Mouse (Mus musculus) neural tube, embryonic 12.5 days (tissue): ENCODE data around the gene Dip2c. TPM values are rescaled to one million over a fixed set of nuclear protein-coding genes. Genes with fewer than 3 reads are reported as not detected.

ENCODE experiments used
- ATAC-seq: fragments of 200-750 bp; cut with Nextera tagmentation; 2 replicates; pipeline ENCODE4 v1.8.0; 2017; ENCODE audit warnings: low read depth, mild to moderate bottlenecking, moderate TSS enrichment, moderate library complexity; ENCODE audit not compliant: low FRiP score
- H3K27ac ChIP-seq: fragments of 300-500 bp; sonication (generic); 2 replicates; pipeline ENCODE4 v1.5.1; 2016
- H3K27me3 ChIP-seq: fragments of 300-500 bp; sonication (generic); replicated peaks from 2 replicates; pipeline ENCODE4 v1.6.1; 2016; ENCODE audit warnings: mild to moderate bottlenecking
- H3K36me3 ChIP-seq: fragments of 300-500 bp; sonication (generic); 2 replicates; pipeline ENCODE4 v1.6.1; 2016; ENCODE audit warnings: mild to moderate bottlenecking
- H3K4me1 ChIP-seq: fragments of 300-500 bp; sonication (generic); 2 replicates; pipeline ENCODE4 v1.6.1; 2016
- H3K4me2 ChIP-seq: fragments of 300-500 bp; sonication (generic); replicated peaks from 2 replicates; pipeline ENCODE4 v1.6.1; 2016; ENCODE audit warnings: mild to moderate bottlenecking
- H3K4me3 ChIP-seq: fragments of 300-500 bp; sonication (generic); 2 replicates; pipeline ENCODE4 v1.5.1; 2016
- H3K9ac ChIP-seq: fragments of 300-500 bp; sonication (generic); 2 replicates; pipeline ENCODE4 v1.6.1; 2016; ENCODE audit warnings: mild to moderate bottlenecking
- H3K9me3 ChIP-seq: fragments of 300-500 bp; sonication (generic); 2 replicates; pipeline ENCODE4 v1.6.1; 2016; ENCODE audit warnings: mild to moderate bottlenecking
- WGBS: fragments of 180-500 bp; shearing (Covaris S2); methylation state at CpG from one replicate; pipeline ENCODE4 v1.1.7; 2016; 5-methylcytosine and 5-hydroxymethylcytosine counted together
- polyA plus RNA-seq: library from polyadenylated mRNA; unstranded; fragments of >200 nt; fragmentation: Nextera tagmentation; extraction: Ambion mirVana; gene quantifications from 2 replicates; pipeline ENCODE4 v1.2.1, GENCODE M21; 2016

Dip2c gene
- polyA plus RNA-seq, 1 experiment from 2014 or later, result 12.0 TPM

DNA sequence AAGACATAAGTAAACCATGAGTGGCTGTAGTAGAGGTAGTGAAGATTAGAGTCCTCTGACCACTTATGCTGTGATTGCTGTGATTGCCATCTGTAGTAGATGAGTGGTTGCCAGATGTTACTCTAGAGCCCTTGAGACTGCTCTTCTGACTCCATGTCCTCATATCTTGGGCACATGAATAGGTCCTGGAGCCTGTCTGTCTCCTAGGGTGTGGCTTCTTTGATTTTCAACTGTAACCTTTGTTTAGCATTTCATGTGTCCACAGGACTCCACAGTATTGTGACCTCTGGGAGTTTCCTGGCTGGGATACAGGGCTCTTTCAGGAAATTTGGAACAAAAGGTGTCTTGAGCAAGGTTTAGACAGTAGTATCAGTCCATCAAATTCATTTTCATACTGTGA is 155.1 kb downstream of the Dip2c start:
- Histone ChIP-seq H3K9ac (no peak overlapping the region), H3K4me1 (no peaks in the 10 kb centered on the region), H3K27me3 (no peaks in the 10 kb centered on the region), H3K4me3 (no peak overlapping the region), H3K9me3 (no peaks in the 10 kb centered on the region), H3K36me3 (no peaks in the 10 kb centered on the region), H3K4me2 (no peak overlapping the region), H3K27ac (no peak overlapping the region)
- no peak for ATAC-seq

GRCm38 (mm10) chr13:9443066-9443465 is 166.7 kb downstream of the Dip2c start:
- H3K36me3 ChIP-seq, result no peaks in the 10 kb centered on the region
- H3K4me3 ChIP-seq, result no peak overlapping the region
- no peaks in the 10 kb centered on the region for H3K4me1 ChIP-seq
- H3K27ac ChIP-seq, result no peak overlapping the region
- 92% methylated on average over 4 of the region's 4 CpGs for WGBS
- ATAC-seq, result no peak
- H3K9ac ChIP-seq, result no peak overlapping the region
- no peaks in the 10 kb centered on the region for H3K9me3 ChIP-seq
- no peaks in the 10 kb centered on the region for H3K27me3 ChIP-seq
- no peak overlapping the region for H3K4me2 ChIP-seq

DNA sequence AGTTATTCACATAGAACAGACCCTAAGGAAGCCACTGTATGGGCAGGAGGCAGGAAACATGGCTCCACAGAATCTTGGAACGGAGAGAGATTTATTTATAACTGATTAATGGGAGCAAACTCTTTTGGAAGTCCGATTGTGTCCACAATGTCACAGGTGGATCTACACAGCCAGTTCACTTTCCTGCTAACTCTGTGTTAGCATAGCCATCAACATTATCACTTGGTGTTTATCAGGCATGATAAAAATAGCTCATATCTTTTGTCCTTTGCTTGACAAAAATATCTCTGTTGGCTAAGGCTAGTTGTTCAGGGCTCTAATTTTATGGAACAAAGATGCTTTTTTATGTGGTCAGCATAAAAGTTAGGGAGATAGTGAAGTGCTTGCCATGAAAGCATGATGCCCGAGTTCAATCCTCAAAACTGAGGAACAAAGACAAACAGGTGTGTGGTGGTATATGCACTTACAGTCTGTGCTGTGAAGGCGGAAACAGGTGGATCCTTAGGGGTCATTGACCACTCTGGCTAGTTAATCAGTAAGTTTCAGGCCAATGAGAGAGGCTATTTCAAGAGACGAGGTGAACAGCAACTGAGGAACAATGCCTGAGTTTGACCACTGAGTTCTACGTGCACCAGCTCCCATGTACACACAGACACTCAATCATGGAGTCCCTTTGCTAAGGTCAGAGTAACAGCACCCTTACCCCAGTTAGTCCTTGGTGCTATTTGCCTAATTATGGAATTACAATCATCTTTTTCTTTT is 169.4 kb downstream of the Dip2c start:
- Histone ChIP-seq H3K27ac (no peak overlapping the region), H3K9ac (no peak overlapping the region), H3K9me3 (no peaks in the 10 kb centered on the region), H3K36me3 (no peaks in the 10 kb centered on the region), H3K4me2 (no peak overlapping the region), H3K27me3 (no peaks in the 10 kb centered on the region), H3K4me1 (no peaks in the 10 kb centered on the region), H3K4me3 (no peak overlapping the region)
- no peak for ATAC-seq
- WGBS, result 84% methylated on average over 6 of the region's 6 CpGs

DNA sequence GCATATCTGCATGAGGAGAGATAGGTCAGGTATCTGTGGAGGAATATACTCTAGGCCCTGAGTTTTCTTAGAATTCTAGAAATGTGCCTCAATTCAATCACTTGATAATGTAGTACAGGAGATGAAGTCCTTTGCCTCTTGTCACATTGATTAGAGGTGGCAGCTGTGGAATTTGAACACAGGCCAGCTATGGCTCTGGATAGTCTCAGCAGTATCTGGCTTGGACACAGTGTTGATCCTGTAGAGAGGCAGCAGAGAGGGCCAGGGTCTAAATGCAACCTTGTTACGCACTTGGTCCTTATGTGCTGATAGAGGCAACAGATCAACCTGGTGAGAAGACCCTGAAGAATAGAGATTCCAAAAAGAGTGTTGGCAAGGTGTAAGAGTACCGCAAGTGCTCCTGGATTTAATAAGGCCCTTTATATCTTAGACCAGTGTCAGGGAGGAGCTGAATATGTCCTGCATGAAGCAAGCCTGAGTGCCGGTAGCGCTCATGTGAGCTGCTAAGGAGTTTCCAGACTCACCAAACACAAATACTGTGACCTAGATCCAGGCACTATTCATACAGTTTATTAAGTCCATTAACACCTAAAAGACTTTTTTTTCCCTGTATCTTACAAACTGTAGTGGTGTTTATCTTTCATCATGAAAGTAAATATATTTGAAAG is 170.3 kb downstream of the Dip2c start:
- no peaks in the 10 kb centered on the region for H3K36me3 ChIP-seq
- 93% methylated on average over 4 of the region's 4 CpGs for WGBS
- no peaks in the 10 kb centered on the region for H3K27me3 ChIP-seq

DNA sequence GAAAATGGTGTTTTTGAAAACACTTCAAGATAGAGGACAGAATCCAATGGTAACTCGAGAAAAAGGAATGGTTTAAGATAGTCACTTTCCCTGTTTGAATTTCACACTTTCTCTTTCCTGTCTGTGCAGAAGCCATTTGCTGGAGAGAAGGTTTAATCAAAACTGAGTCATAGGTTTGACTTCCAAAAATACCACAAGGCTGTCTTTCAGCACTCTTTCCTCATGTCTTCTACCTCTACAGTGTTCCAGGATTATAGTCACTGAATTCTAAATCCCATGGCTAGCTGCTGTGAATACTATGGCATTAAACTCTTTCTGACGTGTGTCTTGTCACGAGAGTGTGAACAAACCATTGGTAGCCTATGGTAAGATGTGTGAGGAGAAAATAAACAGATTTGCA is 173.9 kb downstream of the Dip2c start:
- no peak overlapping the region for H3K9ac ChIP-seq
- H3K27me3 ChIP-seq, result no peaks in the 10 kb centered on the region
- no peaks in the 10 kb centered on the region for H3K9me3 ChIP-seq
- WGBS, result 89% methylated on average over 3 of the region's 3 CpGs
- H3K4me2 ChIP-seq, result no peak overlapping the region
- H3K27ac ChIP-seq, result no peak overlapping the region
- H3K4me1 ChIP-seq, result no peaks in the 10 kb centered on the region
- H3K4me3 ChIP-seq, result no peak overlapping the region
- ATAC-seq, result no peak
- no peaks in the 10 kb centered on the region for H3K36me3 ChIP-seq

More for the DNA sequence above, 170.3 kb downstream of the Dip2c start:
- Histone ChIP-seq H3K9ac (no peak overlapping the region), H3K9me3 (no peaks in the 10 kb centered on the region), H3K4me3 (no peak overlapping the region), H3K4me2 (no peak overlapping the region), H3K4me1 (no peaks in the 10 kb centered on the region), H3K27ac (no peak overlapping the region)
- no peak for ATAC-seq

GRCm38 (mm10) chr13:9451952-9452351 is 175.6 kb downstream of the Dip2c start:
- H3K27ac ChIP-seq, result no peak overlapping the region
- no peaks in the 10 kb centered on the region for H3K4me1 ChIP-seq
- 85% methylated on average over 3 of the region's 3 CpGs for WGBS
- H3K4me3 ChIP-seq, result no peak overlapping the region
- H3K9me3 ChIP-seq, result no peaks in the 10 kb centered on the region
- H3K9ac ChIP-seq, result no peak overlapping the region
- no peaks in the 10 kb centered on the region for H3K36me3 ChIP-seq
- no peaks in the 10 kb centered on the region for H3K27me3 ChIP-seq
- ATAC-seq, result no peak
- H3K4me2 ChIP-seq, result no peak overlapping the region

DNA sequence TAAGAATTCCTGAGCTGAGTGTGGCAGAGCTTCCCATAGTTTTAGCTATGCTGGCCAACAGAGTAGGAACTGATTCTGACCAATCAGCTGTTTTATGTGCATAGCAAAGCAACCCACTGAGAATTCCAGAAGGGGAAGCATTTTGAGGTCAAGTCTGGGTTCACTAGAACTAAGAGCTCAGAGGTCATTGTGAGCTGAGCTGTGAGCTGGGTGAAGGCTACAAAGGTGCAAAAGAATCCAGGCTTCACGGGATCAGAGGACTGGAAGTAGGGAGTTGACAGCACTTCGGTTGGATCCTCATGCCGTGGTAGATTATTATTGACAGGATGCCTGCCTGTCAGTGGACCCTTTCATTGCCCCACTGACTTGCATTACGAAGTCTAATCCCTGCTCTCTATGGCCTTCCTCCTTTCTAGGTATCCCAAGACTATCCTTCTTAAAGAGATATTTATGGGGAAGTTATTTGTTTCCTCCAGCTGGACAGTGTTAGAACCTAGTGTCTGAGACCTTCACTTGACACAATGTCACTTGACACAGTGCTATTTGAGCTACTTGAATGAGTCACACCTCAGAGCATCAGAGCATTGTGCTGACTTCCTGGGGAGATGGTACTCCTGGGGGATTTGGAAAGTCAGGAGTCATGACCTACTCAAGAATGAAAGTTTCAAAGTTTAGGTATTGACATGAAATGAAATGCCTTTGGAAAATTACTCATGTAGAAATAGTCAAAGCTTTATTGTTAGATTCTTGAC is 178.3 kb downstream of the Dip2c start:
- ATAC-seq, result no peak
- no peaks in the 10 kb centered on the region for H3K27me3 ChIP-seq
- H3K9ac ChIP-seq, result no peak overlapping the region

DNA sequence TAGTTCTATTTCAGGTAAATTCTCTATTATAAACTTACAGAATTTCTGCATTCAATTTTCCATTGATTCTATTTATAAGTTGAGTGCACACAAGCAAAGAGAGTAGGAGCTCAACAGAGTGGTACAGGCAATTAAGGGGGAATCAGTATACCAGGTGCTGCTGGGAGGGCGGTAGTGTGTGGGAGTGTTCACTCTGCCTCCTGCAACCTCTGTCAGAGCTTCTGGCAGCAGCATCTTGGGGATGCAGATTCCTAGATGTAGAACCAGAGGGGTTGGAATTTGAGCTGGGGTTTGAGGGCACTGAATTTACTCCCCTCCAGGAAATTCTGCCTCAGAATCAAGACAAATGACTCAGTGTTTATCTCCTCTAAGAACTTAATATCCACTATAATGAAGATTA is 179.7 kb downstream of the Dip2c start:
- H3K4me3 ChIP-seq, result no peak overlapping the region
- WGBS, result 70% methylated on average over 1 of the region's 1 CpGs
- H3K27ac ChIP-seq, result no peak overlapping the region
- H3K9ac ChIP-seq, result no peak overlapping the region
- no peaks in the 10 kb centered on the region for H3K36me3 ChIP-seq
- no peaks in the 10 kb centered on the region for H3K4me1 ChIP-seq
- no peaks in the 10 kb centered on the region for H3K27me3 ChIP-seq
- H3K9me3 ChIP-seq, result no peaks in the 10 kb centered on the region
- no peak overlapping the region for H3K4me2 ChIP-seq
- no peak for ATAC-seq

More for the DNA sequence above, 178.3 kb downstream of the Dip2c start:
- H3K4me3 ChIP-seq, result no peak overlapping the region
- WGBS, result 77% methylated on average over 4 of the region's 4 CpGs
- H3K9me3 ChIP-seq, result no peaks in the 10 kb centered on the region
- no peaks in the 10 kb centered on the region for H3K4me1 ChIP-seq
- no peaks in the 10 kb centered on the region for H3K36me3 ChIP-seq
- H3K27ac ChIP-seq, result no peak overlapping the region
- H3K4me2 ChIP-seq, result no peak overlapping the region

DNA sequence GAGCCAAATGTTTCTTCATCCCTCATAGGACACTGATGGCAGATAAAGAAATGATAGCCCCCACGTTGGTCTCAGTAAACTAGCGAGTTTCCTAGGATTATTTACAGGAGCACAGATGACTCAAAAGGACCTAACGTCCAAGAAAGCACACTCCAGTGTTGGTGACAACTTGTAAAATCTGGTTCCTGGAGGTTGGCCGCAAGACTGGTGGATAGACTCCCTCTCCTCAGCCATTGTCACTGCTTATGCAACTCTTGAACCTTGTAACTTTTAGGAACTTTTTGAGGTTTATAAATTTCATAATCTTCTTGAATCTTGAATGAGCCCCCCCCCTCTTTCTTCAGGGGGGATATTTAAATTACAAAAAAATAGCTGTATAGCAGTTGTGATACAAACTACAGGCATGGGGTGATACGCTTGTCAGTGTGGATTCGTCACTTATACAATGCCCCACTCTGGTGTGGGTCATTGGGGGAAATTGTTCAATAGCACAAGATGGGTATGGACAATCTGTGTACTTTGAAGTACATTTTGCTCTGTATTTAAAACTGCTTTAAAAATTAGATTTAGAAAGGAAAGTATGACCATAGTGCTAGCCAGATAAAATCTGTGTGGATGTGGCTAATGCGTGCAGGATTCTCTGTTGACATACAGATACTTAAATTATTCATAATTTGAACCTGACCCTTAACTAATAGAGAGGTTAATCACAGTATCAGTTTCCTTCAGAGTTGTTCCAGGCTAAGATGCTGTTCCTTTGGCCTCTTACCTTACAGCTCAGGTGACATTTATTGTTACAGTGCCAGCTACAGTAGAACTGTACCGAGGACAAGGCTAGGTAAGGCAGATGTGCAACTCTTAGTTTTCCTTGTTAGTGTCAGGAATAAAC is 181.3 kb downstream of the Dip2c start:
- Histone ChIP-seq H3K4me2 (no peak overlapping the region), H3K27ac (no peak overlapping the region), H3K9me3 (no peaks in the 10 kb centered on the region), H3K27me3 (no peaks in the 10 kb centered on the region), H3K4me1 (no peaks in the 10 kb centered on the region), H3K36me3 (no peaks in the 10 kb centered on the region), H3K9ac (no peak overlapping the region), H3K4me3 (no peak overlapping the region)
- 88% methylated on average over 8 of the region's 8 CpGs for whole genome bisulfite sequencing
- ATAC-seq, result no peak

- Histone ChIP-seq H3K36me3 (no peaks in the 10 kb centered on the region), H3K9ac (no peak overlapping the region), H3K4me3 (no peak overlapping the region), H3K4me2 (no peak overlapping the region), H3K27ac (no peak overlapping the region), H3K4me1 (no peaks in the 10 kb centered on the region), H3K27me3 (no peaks in the 10 kb centered on the region), H3K9me3 (no peaks in the 10 kb centered on the region)
- ATAC-seq, result no peak
- 92% methylated on average over 3 of the region's 3 CpGs for whole genome bisulfite sequencing
Observed at GRCm38 (mm10) chr13:9464457-9464856, 188.1 kb downstream of the Dip2c start.

DNA sequence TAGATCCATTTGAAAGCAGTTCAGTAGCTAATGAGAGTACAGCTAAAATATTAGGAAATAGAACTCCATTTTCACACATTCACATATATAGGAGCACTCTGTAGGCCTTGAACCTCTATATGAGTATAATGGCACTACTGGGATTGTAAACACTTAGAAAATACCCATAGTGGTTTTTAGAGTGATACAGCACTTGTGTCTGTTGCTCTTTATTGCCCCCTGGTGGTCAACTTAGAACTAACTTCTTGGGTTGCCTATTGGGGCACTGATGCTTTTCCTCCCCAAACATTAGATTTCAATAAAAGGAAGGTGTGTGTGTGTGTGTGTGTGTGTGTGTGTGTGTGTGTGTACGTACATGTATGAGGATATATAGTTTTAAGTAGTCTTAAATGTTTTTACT is 190.9 kb downstream of the Dip2c start:
- no peak overlapping the region for H3K4me2 ChIP-seq

DNA sequence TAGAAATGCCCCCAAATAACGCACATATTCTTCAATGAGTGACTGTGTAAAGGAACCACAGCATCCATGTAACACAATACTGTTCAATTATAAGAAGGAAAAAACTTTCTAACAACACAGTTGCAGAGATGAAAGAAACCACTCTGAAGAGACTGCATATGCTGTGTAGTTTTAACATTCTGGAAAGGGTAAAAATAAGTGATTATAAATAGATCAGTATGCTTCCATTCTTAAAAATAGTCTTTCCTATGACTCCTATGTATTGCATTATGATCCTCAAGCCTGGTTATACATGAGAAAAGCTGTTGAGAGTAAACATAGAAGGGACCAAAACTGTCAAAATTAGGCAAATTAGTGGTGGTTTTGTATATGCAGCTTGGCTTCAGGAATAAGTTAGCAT is 197.1 kb downstream of the Dip2c start:
- WGBS, result 98% methylated on average over 1 of the region's 1 CpGs
- Histone ChIP-seq H3K9me3 (0 out of 2 replicates have a peak, but pooled peaks cover 8% of the 10 kb centered on the region), H3K27ac (no peak overlapping the region), H3K36me3 (no peaks in the 10 kb centered on the region), H3K4me3 (no peak overlapping the region), H3K4me1 (no peaks in the 10 kb centered on the region), H3K9ac (no peak overlapping the region), H3K27me3 (no peaks in the 10 kb centered on the region), H3K4me2 (no peak overlapping the region)
- ATAC-seq, result no peak

More for the DNA sequence above, 190.9 kb downstream of the Dip2c start:
- no peak overlapping the region for H3K4me3 ChIP-seq
- H3K9me3 ChIP-seq, result no peaks in the 10 kb centered on the region
- no peaks in the 10 kb centered on the region for H3K36me3 ChIP-seq
- H3K27ac ChIP-seq, result no peak overlapping the region
- no peak for ATAC-seq
- H3K27me3 ChIP-seq, result no peaks in the 10 kb centered on the region
- H3K9ac ChIP-seq, result no peak overlapping the region
- no peaks in the 10 kb centered on the region for H3K4me1 ChIP-seq
- WGBS, result 39% methylated on average over 1 of the region's 1 CpGs
